Mouse (Mus musculus): ENCODE data around the gene Teddm1a. TPM values are rescaled to one million over a fixed set of nuclear protein-coding genes. Genes with fewer than 3 reads are reported as not detected.

Teddm1a gene
- polyA plus RNA-seq, 1 experiment from 2014 or later: not detected

- H3K4me2 ChIP-seq (ENCODE audit: low read depth, low read length): peak within 1 kb of the TSS; percentile 65
- peak within 1 kb of the TSS; percentile 57 for H3K4me3 ChIP-seq (ENCODE audit: low read depth, low read length)
- H3K9me3 ChIP-seq (replicated peaks; ENCODE audit: control insufficient read depth, low read length): no peaks in the 10 kb centered on the region
- ATAC-seq (replicated peaks; ENCODE audit: insufficient number of reproducible peaks, low FRiP score, low TSS enrichment, low read depth): peak; percentile 97
- WGBS: 0% methylated on average over 51 of the region's 51 CpGs
- H3K36me3 ChIP-seq (replicated peaks; ENCODE audit: control insufficient read depth, insufficient read depth, low read depth, low read length): peaks cover 3% of the 10 kb centered on the region; the same call in 1 of the 2 replicates
- H3K4me1 ChIP-seq (ENCODE audit: control insufficient read depth, insufficient read depth, low read length): no peaks in the 10 kb centered on the region
- H3K27ac ChIP-seq (replicated peaks; ENCODE audit: low read depth, low read length): peak within 1 kb of the TSS; percentile 83
- DNase-seq (ENCODE audit: low spot score): peak; percentile 98
- H3K27me3 ChIP-seq (ENCODE audit: control insufficient read depth, insufficient read depth, low read length): no peaks in the 10 kb centered on the region
- peak within 1 kb of the TSS; percentile 81 for H3K9ac ChIP-seq (replicated peaks; ENCODE audit: low read length)
Measured at GRCm38 (mm10) chr1:153899731-153900380, 8.3 kb downstream of the Teddm1a start, which contains the start of the genes Glul and Teddm2. Gene Glul (plus strand): TSS chr1:153899944. Gene Teddm2 (minus strand): TSS chr1:153900228.

GRCm38 (mm10) chr1:153900381-153900780 lies 8.8 kb downstream of the Teddm1a start:
- H3K36me3 ChIP-seq (replicated peaks; ENCODE audit: control insufficient read depth, insufficient read depth, low read depth, low read length): peaks cover 3% of the 10 kb centered on the region; the same call in 1 of the 2 replicates
- no peaks in the 10 kb centered on the region for H3K9me3 ChIP-seq (replicated peaks; ENCODE audit: control insufficient read depth, low read length)
- ATAC-seq (replicated peaks; ENCODE audit: insufficient number of reproducible peaks, low FRiP score, low TSS enrichment, low read depth): peak; percentile 7
- peak overlapping the region; percentile 65 for H3K4me2 ChIP-seq (ENCODE audit: low read depth, low read length)
- peak overlapping the region; percentile 81 for H3K9ac ChIP-seq (replicated peaks; ENCODE audit: low read length)
- peak overlapping the region; percentile 78 for H3K27ac ChIP-seq (replicated peaks; ENCODE audit: low read depth, low read length)
- no peaks in the 10 kb centered on the region for H3K4me1 ChIP-seq (ENCODE audit: control insufficient read depth, insufficient read depth, low read length)
- WGBS: under 1% methylated on average over 36 of the region's 36 CpGs
- no peak for DNase-seq (ENCODE audit: low spot score)
- peak overlapping the region; percentile 57 for H3K4me3 ChIP-seq (ENCODE audit: low read depth, low read length)
- no peaks in the 10 kb centered on the region for H3K27me3 ChIP-seq (ENCODE audit: control insufficient read depth, insufficient read depth, low read length)

- peak overlapping the region; percentile 65 for H3K4me2 ChIP-seq (ENCODE audit: low read depth, low read length)
- no peaks in the 10 kb centered on the region for H3K9me3 ChIP-seq (replicated peaks; ENCODE audit: control insufficient read depth, low read length)
- H3K27me3 ChIP-seq (ENCODE audit: control insufficient read depth, insufficient read depth, low read length): no peaks in the 10 kb centered on the region
- H3K4me3 ChIP-seq (ENCODE audit: low read depth, low read length): peak overlapping the region; percentile 57
- DNase-seq (ENCODE audit: low spot score) (peak; percentile 54), ATAC-seq (replicated peaks; ENCODE audit: insufficient number of reproducible peaks, low FRiP score, low TSS enrichment, low read depth) (no peak)
- H3K27ac ChIP-seq (replicated peaks; ENCODE audit: low read depth, low read length): peak overlapping the region; percentile 78
- peaks cover 3% of the 10 kb centered on the region; the same call in 1 of the 2 replicates for H3K36me3 ChIP-seq (replicated peaks; ENCODE audit: control insufficient read depth, insufficient read depth, low read depth, low read length)
- 1% methylated on average over 25 of the region's 25 CpGs for WGBS
- H3K9ac ChIP-seq (replicated peaks; ENCODE audit: low read length): peak overlapping the region; percentile 81
- H3K4me1 ChIP-seq (ENCODE audit: control insufficient read depth, insufficient read depth, low read length): no peaks in the 10 kb centered on the region
Measured at GRCm38 (mm10) chr1:153900860-153901730, 9.6 kb downstream of the Teddm1a start.

DNA sequence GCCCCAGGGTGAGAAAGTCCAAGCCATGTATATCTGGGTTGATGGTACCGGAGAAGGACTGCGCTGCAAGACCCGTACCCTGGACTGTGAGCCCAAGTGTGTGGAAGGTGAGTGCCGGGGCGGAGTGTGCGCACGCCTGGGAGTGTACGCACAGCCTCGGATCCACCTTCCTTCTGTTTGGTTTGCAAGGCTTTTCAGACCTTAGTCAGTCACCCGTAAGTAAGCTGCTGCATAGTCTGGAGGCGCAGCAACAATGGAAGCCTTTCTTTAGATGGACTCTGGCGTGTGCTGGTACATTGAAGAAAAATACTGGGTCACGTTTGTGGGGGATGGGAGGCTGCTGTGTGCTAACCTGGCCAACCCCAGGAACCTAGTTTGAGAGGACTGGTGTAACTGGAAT lies 11.5 kb downstream of the Teddm1a start:
- WGBS: 74% methylated on average over 13 of the region's 13 CpGs
- no peaks in the 10 kb centered on the region for H3K9me3 ChIP-seq (replicated peaks; ENCODE audit: control insufficient read depth, low read length)
- DNase-seq (ENCODE audit: low spot score) (no peak), ATAC-seq (replicated peaks; ENCODE audit: insufficient number of reproducible peaks, low FRiP score, low TSS enrichment, low read depth) (no peak)
- H3K9ac ChIP-seq (replicated peaks; ENCODE audit: low read length): no peak overlapping the region
- H3K27ac ChIP-seq (replicated peaks; ENCODE audit: low read depth, low read length): no peak overlapping the region
- no peak overlapping the region for H3K4me2 ChIP-seq (ENCODE audit: low read depth, low read length)
- H3K4me3 ChIP-seq (ENCODE audit: low read depth, low read length): no peak overlapping the region
- H3K36me3 ChIP-seq (replicated peaks; ENCODE audit: control insufficient read depth, insufficient read depth, low read depth, low read length): peaks cover 6% of the 10 kb centered on the region
- H3K4me1 ChIP-seq (ENCODE audit: control insufficient read depth, insufficient read depth, low read length): no peaks in the 10 kb centered on the region
- no peaks in the 10 kb centered on the region for H3K27me3 ChIP-seq (ENCODE audit: control insufficient read depth, insufficient read depth, low read length)

GRCm38 (mm10) chr1:153904236-153904635 lies 12.7 kb downstream of the Teddm1a start:
- no peak overlapping the region for H3K9ac ChIP-seq (replicated peaks; ENCODE audit: low read length)
- H3K36me3 ChIP-seq (replicated peaks; ENCODE audit: control insufficient read depth, insufficient read depth, low read depth, low read length): peaks cover 6% of the 10 kb centered on the region
- H3K27ac ChIP-seq (replicated peaks; ENCODE audit: low read depth, low read length): no peak overlapping the region
- DNase-seq (ENCODE audit: low spot score): no peak
- H3K4me3 ChIP-seq (ENCODE audit: low read depth, low read length): no peak overlapping the region
- no peaks in the 10 kb centered on the region for H3K4me1 ChIP-seq (ENCODE audit: control insufficient read depth, insufficient read depth, low read length)
- no peaks in the 10 kb centered on the region for H3K9me3 ChIP-seq (replicated peaks; ENCODE audit: control insufficient read depth, low read length)
- no peak overlapping the region for H3K4me2 ChIP-seq (ENCODE audit: low read depth, low read length)
- no peak for ATAC-seq (replicated peaks; ENCODE audit: insufficient number of reproducible peaks, low FRiP score, low TSS enrichment, low read depth)
- WGBS: 93% methylated on average over 14 of the region's 14 CpGs
- no peaks in the 10 kb centered on the region for H3K27me3 ChIP-seq (ENCODE audit: control insufficient read depth, insufficient read depth, low read length)

DNA sequence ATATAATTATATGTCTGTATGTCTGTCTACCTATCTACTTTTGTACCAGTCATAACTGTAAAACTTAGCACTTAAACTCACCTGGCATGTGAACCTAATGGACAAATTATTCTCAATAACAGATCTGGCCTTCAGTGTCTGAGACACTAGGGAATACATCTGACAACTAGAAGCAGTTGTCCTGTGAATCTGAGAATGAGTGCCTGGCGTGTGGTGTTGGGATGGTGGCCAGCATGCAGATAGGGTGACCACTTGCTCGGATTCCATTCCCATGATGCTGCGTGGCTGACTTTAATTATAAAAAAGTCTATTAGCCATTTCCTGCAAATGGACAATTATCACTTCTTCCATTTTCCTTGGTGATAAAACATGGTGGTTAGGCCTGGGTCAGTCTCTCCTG lies 14.3 kb downstream of the Teddm1a start:
- no peak for ATAC-seq (replicated peaks; ENCODE audit: insufficient number of reproducible peaks, low FRiP score, low TSS enrichment, low read depth)
- H3K36me3 ChIP-seq (replicated peaks; ENCODE audit: control insufficient read depth, insufficient read depth, low read depth, low read length): peaks cover 6% of the 10 kb centered on the region
- WGBS: 96% methylated on average over 3 of the region's 3 CpGs
- no peak overlapping the region for H3K4me2 ChIP-seq (ENCODE audit: low read depth, low read length)
- no peaks in the 10 kb centered on the region for H3K9me3 ChIP-seq (replicated peaks; ENCODE audit: control insufficient read depth, low read length)
- H3K27ac ChIP-seq (replicated peaks; ENCODE audit: low read depth, low read length): no peak overlapping the region
- DNase-seq (ENCODE audit: low spot score): no peak
- H3K4me1 ChIP-seq (ENCODE audit: control insufficient read depth, insufficient read depth, low read length): no peaks in the 10 kb centered on the region
- H3K9ac ChIP-seq (replicated peaks; ENCODE audit: low read length): no peak overlapping the region
- H3K4me3 ChIP-seq (ENCODE audit: low read depth, low read length): no peak overlapping the region
- H3K27me3 ChIP-seq (ENCODE audit: control insufficient read depth, insufficient read depth, low read length): no peaks in the 10 kb centered on the region

GRCm38 (mm10) chr1:153908208-153908607 lies 16.7 kb downstream of the Teddm1a start:
- DNase-seq (ENCODE audit: low spot score) (no peak), ATAC-seq (replicated peaks; ENCODE audit: insufficient number of reproducible peaks, low FRiP score, low TSS enrichment, low read depth) (no peak)
- Histone ChIP-seq H3K9me3 (replicated peaks; ENCODE audit: control insufficient read depth, low read length) (no peaks in the 10 kb centered on the region), H3K4me2 (ENCODE audit: low read depth, low read length) (no peak overlapping the region), H3K9ac (replicated peaks; ENCODE audit: low read length) (no peak overlapping the region), H3K4me1 (ENCODE audit: control insufficient read depth, insufficient read depth, low read length) (no peaks in the 10 kb centered on the region), H3K4me3 (ENCODE audit: low read depth, low read length) (no peak overlapping the region), H3K27me3 (ENCODE audit: control insufficient read depth, insufficient read depth, low read length) (no peaks in the 10 kb centered on the region), H3K27ac (replicated peaks; ENCODE audit: low read depth, low read length) (no peak overlapping the region), H3K36me3 (replicated peaks; ENCODE audit: control insufficient read depth, insufficient read depth, low read depth, low read length) (peaks cover 3% of the 10 kb centered on the region)
- 82% methylated on average over 6 of the region's 6 CpGs for WGBS

DNA sequence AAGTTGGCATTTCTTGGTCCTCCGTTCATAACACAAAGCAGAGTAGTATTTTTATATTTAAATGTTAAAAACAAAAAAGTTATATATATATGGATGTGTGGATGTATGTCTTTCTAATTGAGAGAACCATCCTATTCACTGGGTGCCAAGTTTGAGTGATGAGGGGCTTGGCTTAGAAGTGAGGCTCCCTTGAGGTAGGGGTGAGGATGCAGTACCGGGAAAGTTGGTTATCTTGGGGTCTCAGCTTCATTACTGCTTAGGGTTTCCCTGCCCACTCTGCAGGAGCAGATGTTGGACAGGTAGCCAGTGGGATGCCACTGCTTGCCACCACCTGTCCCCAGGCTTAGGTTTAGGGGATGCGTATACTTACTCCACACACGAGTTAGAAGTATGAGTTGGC lies 17.2 kb downstream of the Teddm1a start:
- ATAC-seq (replicated peaks; ENCODE audit: insufficient number of reproducible peaks, low FRiP score, low TSS enrichment, low read depth): no peak
- no peak overlapping the region for H3K4me3 ChIP-seq (ENCODE audit: low read depth, low read length)

More for the DNA sequence above, 17.2 kb downstream of the Teddm1a start:
- WGBS: 93% methylated on average over 4 of the region's 4 CpGs
- peaks cover 3% of the 10 kb centered on the region for H3K36me3 ChIP-seq (replicated peaks; ENCODE audit: control insufficient read depth, insufficient read depth, low read depth, low read length)
- H3K9ac ChIP-seq (replicated peaks; ENCODE audit: low read length): no peak overlapping the region
- no peak for DNase-seq (ENCODE audit: low spot score)
- H3K4me2 ChIP-seq (ENCODE audit: low read depth, low read length): no peak overlapping the region
- no peaks in the 10 kb centered on the region for H3K27me3 ChIP-seq (ENCODE audit: control insufficient read depth, insufficient read depth, low read length)
- H3K27ac ChIP-seq (replicated peaks; ENCODE audit: low read depth, low read length): no peak overlapping the region
- H3K9me3 ChIP-seq (replicated peaks; ENCODE audit: control insufficient read depth, low read length): no peaks in the 10 kb centered on the region
- no peaks in the 10 kb centered on the region for H3K4me1 ChIP-seq (ENCODE audit: control insufficient read depth, insufficient read depth, low read length)

Measured in embryonic facial prominence, embryonic 11.5 days (tissue).